Mouse (Mus musculus): ENCODE data around the gene Snrnp40.

DNA sequence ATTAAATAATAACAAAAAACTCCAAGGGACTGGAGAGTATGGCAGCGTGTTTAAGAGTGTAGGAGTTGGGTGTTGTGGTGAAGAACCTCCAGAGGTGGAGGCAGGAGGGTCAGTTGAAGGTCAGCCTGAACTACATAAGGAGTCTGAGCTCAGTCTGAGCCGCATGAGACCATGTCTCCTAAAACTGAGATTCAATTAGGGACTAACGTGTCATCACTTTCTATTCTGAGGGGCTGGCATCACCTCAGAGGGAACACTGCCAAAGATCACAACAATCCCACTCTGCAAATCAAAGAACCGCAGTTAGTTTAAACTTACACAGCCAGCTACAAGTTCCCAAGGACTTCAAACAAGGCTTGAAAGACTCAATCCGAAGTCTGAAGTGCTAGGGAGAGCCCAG lies 36.3 kb upstream of the Snrnp40 start:
- TF ChIP-seq CTCF (conservative IDR thresholded peaks at IDR 0.05; ENCODE audit: insufficient read depth, insufficient read length, low read depth, low read length): no peak
- TF ChIP-seq POLR2A (IDR thresholded peaks at IDR 0.05; ENCODE audit: low read depth, low read length): no peak

All from kidney, adult 2 months (tissue).